Mouse (Mus musculus) lung, postnatal 25 days (tissue): ENCODE data around the gene Nek4.

Source experiments
- DNase-seq: peaks from one replicate; pipeline ENCODE4 v3.0.0; 2022; ENCODE audit warnings: low spot score

Nek4 gene

DNA sequence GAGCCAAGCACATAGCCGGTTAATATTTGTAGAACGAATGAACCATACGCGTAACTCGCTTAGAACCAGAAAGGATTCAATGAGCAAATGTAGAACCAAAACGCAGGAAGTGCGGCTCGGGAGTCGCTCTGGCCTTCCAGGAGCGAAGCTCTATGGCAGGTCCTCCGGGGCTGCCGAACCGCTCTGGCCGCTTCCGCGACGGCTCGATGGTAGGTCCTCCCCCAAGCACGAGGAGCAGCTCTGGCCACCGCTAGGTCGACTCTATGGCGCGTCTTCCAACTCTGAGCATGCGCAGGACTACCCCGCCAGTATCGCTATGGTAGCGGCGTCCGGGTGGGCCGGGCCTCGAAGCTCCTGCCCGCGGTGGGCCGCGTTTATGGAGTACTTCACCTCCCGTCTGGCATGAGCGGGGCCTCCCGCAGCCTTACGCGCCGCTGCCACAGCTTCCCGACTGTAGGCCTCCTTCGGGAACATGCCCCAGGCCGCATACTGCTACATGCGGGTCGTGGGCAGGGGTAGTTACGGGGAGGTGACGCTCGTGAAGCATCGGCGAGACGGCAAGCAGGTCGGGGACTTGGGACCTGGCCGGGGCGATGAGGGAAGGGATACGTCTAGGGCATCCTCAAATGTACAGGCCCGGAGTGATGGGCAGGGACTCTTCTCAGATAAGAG is at the start of gene Nek4:
TSS of gene Nek4 (plus strand) at position 224 of the 672 bp plus-strand sequence.
- peak; percentile 98 for DNase-seq

DNA sequence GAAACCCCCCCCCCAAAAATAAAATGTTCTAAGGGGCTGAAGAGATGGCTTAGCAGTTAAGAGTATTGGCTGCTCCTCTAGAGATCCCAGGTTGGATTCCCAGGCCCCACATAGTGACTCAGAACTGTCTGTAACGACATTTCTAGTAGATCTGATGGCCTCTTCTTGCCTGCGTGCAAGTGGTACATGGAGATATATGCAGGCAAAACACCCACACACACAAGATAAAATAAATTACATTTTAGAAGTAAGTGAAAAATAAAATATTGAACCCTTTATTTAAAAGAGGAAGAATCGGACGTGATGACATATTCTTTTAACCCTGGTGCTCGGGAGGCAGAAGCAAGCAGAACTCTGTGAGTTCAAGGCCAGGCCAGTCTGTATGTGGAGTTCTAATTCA is 48.5 kb upstream of the Nek4 start:
- DNase-seq: no peak

DNA sequence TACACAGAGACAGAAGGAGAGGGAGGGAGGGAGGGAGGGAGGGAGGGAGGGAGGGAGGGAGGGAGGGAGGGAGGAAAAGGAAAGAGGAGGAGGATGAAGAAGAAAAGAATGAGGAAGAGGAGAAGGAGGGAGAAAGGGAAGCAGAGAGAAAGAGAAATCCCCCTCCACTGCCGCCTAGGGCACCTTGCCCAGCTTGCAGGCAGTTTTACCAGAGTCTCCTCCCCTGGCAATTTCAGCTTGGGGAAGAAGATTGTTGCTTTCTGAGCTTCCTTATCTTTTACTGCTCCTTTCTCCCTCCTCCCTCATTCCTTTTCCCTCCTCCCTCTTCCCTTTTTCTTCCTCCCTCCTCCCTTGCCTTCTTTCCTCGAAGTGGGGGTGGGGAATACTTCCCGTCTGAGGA is 48.1 kb upstream of the Nek4 start:
- no peak for DNase-seq

DNA sequence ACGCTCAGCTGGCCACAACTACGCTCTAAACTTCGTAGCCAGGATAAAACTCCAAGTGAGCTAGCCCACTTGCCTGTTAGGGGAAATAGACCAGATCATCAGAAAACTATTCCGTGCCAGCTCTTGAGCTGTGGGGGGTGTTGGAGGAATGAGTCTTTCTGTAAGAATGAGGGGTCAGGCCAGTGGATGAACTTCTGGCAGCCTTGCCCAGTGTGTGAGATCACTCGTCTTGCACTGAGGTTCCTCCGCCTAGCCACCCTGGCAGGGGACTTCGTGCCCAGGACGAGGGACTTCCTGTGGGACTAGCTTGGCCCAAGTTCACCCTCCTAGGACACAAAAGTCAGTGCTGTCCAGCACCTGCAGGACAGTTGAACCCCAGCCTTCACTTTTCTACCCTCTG is 46.9 kb upstream of the Nek4 start:
- DNase-seq: no peak

DNA sequence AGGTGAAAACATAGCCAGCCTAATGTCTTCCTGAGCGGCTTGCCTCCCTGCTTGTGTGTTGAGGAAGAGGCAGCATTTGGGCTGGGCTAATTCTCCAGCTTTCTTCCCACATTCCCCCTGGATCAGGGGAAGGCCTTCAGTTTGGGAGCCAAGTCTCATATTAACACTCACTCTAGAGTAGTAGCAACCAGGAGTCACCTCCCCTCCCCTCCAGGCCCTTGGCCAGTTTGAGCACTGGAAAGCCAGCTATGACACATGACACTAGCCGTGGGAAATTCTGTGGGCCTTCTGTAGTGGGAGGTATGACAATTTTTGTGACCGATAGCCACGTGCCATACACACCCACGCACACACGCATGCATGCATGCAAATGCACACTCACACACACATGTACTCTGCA is 45.2 kb upstream of the Nek4 start:
- no peak for DNase-seq

DNA sequence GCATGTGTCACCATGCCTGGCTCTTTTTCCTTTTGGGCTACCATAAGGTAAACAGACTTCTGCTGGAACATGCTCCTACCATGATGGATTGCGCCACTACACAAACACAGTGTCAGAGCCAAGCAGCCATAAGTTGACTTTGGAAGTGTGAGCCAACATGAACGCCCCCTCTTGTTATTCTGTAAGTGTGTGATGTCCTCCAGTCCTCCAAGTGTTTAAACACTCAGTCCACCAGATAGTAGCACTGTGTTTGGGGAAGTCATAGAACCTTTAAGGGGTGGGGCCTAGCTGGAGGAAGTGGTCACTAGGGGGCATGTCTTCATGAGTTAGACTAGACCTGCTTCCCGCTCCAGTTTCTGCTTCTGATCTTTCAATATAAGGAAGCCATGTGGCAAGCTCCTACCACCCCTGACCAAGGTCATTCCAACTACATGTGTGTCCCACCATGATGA is 43.3 kb upstream of the Nek4 start:
- DNase-seq: peak; percentile 88

DNA sequence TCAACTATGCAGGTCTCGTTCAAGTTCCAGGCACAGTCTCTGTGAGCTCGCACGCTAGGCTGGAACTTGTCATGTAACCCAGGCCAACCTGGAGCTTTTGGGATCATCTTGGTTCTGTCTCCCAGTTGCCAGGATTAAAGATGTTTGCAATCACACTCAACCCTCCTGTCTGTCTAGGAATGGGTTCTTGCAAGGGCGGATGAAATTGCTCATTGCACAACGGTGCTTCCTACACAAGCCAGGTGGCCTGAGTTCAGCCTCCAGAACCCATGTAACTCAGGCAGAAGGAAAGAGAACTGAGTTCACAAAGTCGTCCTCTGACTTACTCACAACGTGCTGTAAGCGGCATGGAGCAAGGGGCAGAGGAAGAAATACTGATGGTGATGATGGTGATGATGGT is 40.0 kb upstream of the Nek4 start:
- peak; percentile 52 for DNase-seq

DNA sequence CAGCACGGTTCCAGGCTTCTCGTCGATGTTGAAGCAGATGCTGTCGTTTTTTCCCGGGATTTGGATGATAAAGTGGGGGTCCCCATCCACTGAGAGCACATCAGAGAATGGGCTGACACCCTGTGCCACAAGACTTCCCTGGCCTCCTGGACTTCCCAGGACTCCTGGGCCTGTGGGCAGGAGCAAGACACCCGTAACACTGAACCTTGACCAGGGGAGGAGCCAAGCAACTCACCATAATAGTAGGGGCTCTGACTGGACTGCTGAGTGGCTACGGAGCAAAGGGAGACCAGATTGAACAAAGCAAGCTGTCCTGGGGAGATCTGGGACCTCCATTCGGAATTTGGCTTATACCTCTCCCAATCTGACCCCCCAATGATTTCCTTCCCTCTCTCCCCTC is 38.5 kb upstream of the Nek4 start:
- no peak for DNase-seq

DNA sequence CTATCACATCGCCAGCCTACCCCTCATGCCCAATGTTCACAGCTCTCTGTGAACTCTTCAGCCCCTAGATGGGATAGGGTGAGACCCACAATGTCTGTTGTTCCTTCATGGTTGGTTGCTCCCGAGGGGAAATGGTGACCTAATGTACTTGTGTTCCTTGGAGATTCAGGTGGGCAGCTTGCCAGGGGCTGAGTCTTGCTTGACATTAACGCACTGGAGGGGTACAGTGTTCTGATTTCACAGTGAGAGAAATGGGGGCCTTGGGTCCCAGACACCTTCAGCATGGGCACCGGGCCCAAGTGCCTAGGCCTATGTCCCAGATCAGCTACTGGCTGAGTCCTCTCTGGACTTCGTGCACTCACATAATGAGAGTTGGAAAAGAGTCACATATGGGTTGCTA is 37.8 kb upstream of the Nek4 start:
- DNase-seq: no peak

DNA sequence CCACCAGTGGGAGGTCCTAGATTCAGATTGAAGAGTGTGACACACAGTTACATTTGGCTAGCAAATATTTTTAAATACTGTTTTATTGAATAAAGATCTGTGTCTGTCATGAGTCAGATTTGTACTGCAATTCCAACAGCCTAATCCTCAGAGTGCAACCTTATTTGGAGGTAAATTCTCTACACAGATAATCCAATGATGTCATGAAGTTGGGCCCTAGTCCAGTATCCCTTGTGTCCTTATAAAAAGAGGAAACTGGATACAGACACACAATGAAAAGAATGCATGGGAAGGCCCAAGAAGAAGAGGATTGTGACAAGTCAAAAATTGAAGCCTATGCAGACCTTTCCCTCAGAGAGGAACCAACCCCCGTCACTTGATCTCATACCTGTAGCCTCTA is 34.7 kb upstream of the Nek4 start:
- DNase-seq: no peak

DNA sequence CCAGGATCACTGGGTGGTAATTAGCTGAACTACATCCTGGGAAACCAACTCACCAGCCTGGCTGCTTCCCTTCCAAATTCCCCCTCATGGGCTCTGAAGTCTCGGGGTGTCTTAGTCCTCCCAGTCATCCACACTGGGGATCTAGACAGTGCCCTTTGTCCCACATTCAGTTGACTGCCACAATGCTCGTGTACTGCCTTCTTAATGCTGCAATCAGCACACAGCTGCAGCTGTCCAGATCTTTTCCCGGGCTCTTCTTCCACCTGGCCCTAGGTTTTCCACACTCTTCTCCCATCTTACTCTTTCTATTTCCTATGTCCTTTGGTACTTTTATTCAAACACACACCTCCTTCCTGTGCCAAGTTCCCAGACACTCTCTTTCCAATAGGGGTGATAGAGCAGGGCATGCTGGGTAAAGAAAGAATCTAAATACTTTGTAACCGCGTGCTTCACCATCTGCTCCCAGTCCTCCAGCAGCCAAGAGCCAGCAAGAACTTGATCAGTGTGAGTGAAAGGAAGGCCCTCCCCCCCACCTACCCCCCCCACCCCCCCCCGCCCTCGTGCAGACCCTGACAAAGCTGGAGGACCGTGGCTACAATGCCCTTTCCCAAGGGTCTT is 29.0 kb upstream of the Nek4 start:
- no peak for DNase-seq

DNA sequence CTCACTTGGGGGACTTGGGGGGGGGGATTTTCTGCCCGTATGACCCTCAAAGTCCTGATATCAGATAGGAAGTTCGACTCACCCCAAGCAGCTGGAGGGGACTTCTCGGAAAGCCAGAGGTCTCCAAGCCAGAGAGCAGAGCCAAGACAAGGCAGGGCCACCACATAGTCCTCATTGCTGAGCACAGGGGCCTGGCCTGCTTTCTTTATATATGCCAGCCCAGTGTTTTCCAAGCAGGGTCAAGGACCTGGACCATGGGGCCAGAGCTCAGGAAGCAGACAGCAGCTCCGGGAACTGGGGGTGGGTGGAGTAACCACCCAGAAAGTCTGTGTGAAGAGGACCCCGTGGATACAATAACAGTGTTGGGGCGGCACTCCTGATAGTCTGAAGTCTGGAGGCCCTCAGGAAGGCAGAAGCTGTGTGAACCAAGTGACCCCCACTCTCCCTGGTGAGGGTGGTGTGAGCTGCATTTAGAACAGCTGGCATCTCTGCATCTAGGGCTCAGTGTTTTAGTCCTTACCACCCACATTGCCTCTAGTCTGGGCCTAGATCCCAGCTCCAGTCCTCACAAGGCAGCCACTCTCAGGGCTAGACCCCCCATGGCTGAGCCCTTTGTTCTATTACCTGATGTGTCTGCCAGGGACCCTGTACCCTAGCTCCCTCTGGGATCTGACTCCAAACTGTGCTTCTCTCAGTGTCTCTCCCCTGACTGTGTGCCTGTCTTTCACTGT is 27.6 kb upstream of the Nek4 start, which contains the start of gene Itih3:
TSS of gene Itih3 (minus strand) at position 386 of the 731 bp plus-strand sequence.
- no peak for DNase-seq

DNA sequence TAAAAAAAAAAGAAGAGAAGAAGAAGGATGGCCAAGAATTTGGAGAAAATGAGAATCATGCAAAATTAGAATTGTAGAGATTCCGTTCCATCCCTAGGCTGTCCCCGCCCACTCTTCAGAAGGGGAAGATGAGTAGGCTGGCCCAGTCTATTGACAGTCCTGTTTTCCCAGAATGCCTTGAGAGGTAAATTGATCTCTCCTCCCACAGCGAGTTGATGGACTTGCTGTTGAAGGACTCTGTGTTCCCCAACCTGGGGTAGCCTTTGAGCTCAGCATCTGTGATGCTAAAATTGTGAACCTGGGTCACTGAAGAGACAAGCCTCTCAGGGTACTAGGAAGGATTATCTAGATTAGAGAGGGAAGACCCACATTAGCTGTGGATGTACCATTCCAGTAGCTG is 25.7 kb upstream of the Nek4 start:
- no peak for DNase-seq

DNA sequence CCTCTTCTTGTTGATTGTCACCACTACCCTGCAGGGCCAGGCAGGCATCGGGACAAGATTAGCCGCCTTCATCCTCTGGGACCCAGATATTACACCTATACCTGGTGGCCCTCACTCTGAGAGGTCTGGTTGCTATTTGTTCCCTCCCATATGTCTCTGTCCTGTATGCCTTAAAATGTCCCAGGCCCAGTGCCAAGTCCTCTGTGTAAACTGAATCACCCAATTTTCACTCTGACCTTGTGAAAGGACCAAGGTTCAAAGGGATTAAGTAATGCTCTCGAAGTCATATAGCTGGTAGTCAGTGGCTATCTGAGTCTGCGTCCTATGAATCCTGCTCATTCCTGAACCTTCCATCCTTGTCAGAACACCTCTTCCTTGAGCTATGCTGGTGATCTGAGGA is 20.8 kb upstream of the Nek4 start:
- DNase-seq: no peak

DNA sequence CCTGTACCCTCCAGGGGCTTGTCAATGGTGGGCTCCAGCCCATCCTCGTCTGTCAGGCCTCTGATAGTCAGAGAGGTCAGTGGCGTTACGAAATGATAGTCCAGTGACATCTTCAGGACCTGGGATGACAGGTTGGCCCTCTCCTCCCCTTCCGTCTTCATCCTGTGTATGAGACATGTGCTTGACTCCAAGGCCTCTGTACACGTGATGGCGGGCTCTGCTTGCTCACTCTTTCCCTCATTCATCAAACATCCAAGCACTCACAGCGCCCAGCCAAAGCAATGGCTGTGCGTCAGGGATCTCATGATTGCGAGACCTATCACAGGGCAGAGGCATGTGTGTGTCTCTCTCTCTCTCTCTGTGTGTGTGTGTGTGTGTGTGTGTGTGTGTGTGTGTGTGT is 17.8 kb upstream of the Nek4 start:
- DNase-seq: no peak

DNA sequence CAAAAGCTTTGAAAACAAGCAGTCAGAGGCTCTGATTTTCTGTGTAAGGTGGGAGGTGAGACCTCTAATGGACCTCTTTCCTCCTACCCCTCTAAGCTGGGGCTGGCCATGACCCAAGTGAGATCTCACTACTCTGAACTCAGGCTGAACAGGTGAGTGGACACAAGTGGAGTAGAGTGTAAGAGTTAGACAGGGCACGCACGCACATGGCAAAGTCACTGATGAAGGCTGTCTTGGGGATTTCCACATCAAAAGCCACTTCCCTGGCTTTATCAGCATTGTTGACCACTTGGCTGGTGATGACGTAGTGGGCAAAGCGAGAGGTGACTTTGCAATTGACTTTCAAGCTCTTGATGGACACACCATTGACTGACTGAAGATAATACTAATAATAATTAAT is 8.9 kb upstream of the Nek4 start:
- peak; percentile 39 for DNase-seq

DNA sequence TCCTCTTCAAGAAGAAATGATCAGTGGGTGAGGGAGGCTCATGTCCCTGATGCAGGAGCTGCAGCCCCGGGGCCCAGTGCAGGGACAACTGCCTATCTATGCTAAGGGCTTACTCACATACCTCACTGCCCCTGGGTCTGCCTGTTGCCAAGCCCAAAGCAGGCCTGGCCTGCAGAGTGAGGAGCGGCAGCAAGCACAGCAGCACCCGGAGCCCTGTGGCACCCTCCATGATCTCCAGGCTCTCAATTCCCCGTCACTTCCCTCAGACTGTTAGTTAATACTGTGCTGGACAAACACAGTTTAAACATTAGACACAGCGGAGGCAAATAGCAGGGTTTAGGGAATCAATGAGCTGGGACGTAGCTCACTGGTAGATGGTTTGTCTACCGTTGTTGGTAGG is 8.1 kb upstream of the Nek4 start, which contains the start of gene Itih1:
TSS of gene Itih1 (minus strand) at position 252 of the 400 bp plus-strand sequence.
- no peak for DNase-seq

DNA sequence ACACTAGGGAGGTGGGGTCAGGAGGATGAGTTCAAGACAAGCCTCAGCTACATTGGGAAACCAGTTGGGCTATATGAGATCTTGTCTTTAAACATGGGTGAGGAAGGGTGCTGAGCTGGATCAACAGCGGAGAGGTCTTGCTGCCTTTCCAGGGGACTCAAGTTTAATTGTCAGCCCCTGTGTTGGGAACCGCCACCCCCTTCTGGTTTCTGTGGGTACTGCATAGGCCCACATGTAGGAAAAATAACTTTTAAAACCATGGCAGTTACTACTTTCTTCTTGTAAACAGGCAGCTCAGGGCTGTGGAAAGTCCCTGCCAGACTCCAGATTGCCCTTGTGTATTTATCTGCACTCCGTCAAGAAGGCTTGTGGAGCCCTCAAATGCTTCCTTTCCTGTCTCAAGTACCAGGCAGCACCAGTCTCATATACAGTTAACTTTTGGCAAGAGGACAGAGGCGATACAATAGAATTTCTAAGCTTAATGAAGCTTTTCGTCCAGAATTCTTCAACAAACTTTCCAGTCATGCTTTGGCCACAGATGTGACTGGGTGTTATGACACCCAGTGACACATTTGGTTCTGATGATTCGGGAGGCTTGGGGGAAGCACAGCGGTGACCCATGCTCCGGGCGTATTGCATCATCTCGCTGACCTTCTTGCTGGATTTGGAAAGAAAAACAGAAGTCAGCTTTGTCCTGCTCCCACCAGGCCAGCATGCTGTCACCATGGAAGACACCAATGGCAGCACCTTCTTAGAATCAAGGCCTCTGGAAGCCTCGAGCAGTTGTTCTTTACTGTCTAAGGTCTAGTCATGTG is 7.1 kb upstream of the Nek4 start:
- DNase-seq: peak; percentile 82

DNA sequence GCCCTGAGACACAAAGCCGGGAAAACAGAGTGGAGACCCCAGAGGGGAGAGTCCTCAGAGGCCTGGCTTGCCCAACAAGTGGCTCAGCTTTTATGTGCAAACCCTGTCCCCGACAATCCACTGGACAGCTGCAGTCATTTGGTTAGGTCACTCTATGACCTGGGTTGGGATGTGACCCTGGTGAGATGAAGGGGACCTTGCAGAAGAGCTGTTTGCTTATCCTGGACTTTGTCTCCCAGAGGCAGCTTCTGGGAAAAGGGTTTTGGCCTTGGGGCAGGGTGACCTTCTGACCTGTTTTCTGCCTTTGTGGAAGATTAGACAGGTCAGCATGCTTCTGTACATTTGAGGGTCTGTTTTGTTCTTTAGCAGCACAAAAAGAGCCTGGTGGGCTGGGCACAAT is 6.4 kb upstream of the Nek4 start:
- DNase-seq: no peak

DNA sequence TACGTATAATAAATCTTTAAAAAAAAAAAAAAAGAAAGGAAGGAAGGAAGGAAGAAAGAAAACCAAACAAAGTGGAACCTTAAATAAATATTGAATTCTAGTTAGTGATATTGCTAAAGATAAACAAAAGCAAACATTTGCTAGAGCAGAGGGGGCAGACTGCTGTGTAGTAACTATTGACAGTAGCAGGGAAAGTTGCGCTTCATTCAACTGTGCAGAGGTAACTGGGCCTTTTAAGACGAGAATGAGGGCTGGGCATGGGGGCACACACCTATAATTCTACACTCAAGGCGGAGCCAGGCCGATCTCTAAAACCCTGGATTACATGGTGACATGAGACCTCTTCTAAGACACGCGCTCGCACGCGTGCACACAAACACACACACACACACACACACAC is 1.2 kb upstream of the Nek4 start:
- DNase-seq: no peak

DNA sequence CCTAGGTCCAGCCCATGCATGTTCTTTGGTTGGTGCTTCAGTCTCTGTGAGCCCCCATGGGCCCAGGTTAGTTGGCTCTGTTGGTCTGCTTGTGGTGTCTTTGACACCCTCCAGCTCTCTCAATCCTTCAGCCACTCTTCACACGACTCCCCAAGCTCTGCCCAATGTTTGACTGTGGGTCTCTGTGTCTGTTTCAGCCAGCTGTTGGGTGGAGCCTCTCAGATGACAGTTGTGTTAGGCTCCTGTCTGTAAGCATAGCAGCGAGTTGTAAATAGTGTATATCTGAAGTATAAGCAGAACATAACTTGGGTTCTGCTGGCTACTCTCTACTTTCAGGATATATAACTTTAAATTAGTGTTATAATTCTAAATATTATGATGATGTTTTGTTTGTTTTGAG is 7.3 kb downstream of the Nek4 start:
- DNase-seq: no peak

DNA sequence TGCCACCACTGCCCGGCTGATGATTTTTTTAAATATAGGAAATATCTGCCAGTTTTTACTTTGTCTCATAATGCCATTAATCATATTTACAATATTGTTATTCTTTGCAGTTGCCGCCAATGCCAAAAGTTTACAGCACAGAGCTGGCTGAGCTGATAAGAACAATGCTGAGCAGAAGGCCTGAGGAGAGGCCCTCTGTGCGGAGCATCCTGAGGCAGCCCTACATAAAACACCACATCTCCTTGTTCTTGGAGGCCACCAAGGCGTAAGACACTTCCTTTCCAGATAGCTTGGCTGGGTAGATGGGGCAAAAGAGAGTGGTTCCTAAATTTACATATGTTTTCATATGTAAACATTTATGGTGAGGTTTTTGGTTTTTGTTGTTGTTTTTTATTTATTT is 7.9 kb downstream of the Nek4 start:
- no peak for DNase-seq
